Mouse (Mus musculus) left cerebral cortex, adult 18-20 months (tissue): ENCODE results near the gene A930009A15Rik. TPM values are rescaled to one million over a fixed set of nuclear protein-coding genes. Genes with fewer than 3 reads are reported as not detected.

Source experiments
- DNase-seq, 2 experiments: peaks; one replicate each; pipeline ENCODE4 v3.0.0; 2021 to 2022; ENCODE audit warnings: low spot score in 2 of 2, mixed read lengths in 1 of 2
- long read RNA-seq, 2 experiments: library from polyadenylated mRNA; stranded (forward); transcript quantifications; one replicate each; pipeline ENCODE4 v2.0.0; 2021
- total RNA-seq, 2 experiments: library from RNA; stranded (reverse); gene quantifications; 2 replicates each; pipeline ENCODE4 v1.2.3; 2021

Gene A930009A15Rik
- total RNA-seq = not detected
- long read RNA-seq, experiment 1 = 0 reads
- long read RNA-seq, experiment 2 = 0 reads

- DNase-seq = no peak
Measured at GRCm38 (mm10) chr10:115569712-115570491, at the start of gene A930009A15Rik. Gene A930009A15Rik (plus strand): TSS chr10:115569986.

GRCm38 (mm10) chr10:115520200-115521080 is 49.3 kb upstream of the A930009A15Rik start:
- DNase-seq = no peak

- DNase-seq = no peak
Measured at GRCm38 (mm10) chr10:115521081-115521451, 48.7 kb upstream of the A930009A15Rik start.

- DNase-seq = no peak
Measured at GRCm38 (mm10) chr10:115528892-115529291, 40.9 kb upstream of the A930009A15Rik start.

GRCm38 (mm10) chr10:115529768-115530167 is 40.0 kb upstream of the A930009A15Rik start:
- DNase-seq = no peak

GRCm38 (mm10) chr10:115530746-115531145 is 39.0 kb upstream of the A930009A15Rik start:
- DNase-seq = no peak

GRCm38 (mm10) chr10:115542917-115543316 is 26.9 kb upstream of the A930009A15Rik start:
- DNase-seq = no peak

- no peak for DNase-seq
Measured at GRCm38 (mm10) chr10:115550253-115550652, 19.5 kb upstream of the A930009A15Rik start.

GRCm38 (mm10) chr10:115551069-115551468 is 18.7 kb upstream of the A930009A15Rik start:
- DNase-seq = no peak

- no peak for DNase-seq
Measured at GRCm38 (mm10) chr10:115553352-115554113, 16.3 kb upstream of the A930009A15Rik start.

- no peak for DNase-seq
Measured at GRCm38 (mm10) chr10:115555191-115555765, 14.5 kb upstream of the A930009A15Rik start.

- no peak for DNase-seq
Measured at GRCm38 (mm10) chr10:115556738-115557242, 13.0 kb upstream of the A930009A15Rik start.

GRCm38 (mm10) chr10:115561136-115561880 is 8.5 kb upstream of the A930009A15Rik start:
- no peak for DNase-seq

GRCm38 (mm10) chr10:115562911-115563686 is 6.7 kb upstream of the A930009A15Rik start:
- DNase-seq = no peak

- no peak for DNase-seq
Measured at GRCm38 (mm10) chr10:115563961-115564360, 5.8 kb upstream of the A930009A15Rik start.

- no peak for DNase-seq
Measured at GRCm38 (mm10) chr10:115570577-115570976, 791 bp downstream of the A930009A15Rik start.

- DNase-seq = no peak
Measured at GRCm38 (mm10) chr10:115571317-115571716, 1.5 kb downstream of the A930009A15Rik start.

GRCm38 (mm10) chr10:115571734-115572440 is 2.1 kb downstream of the A930009A15Rik start:
- no peak for DNase-seq
